Mouse (Mus musculus) olfactory bulb, adult 2 months (tissue): Measurements from ENCODE around the gene Rft1. TPM values are rescaled to one million over a fixed set of nuclear protein-coding genes. Genes with fewer than 3 reads are reported as not detected.
A peak's percentile ranks its signal among the peaks of the same experiment; 100 is the strongest.

Source experiments
- H3K27ac ChIP-seq: fragments of 200-500 bp; 2 replicates; pipeline ENCODE4 v1.5.1; 2012; ENCODE audit warnings: low read depth, low read length; ENCODE audit not compliant: insufficient read depth
- H3K4me1 ChIP-seq: fragments of 200-500 bp; 2 replicates; pipeline ENCODE4 v1.6.1; 2012; ENCODE audit warnings: low read length; ENCODE audit not compliant: control insufficient read depth, insufficient read depth
- H3K4me3 ChIP-seq: fragments of 200-500 bp; 2 replicates; pipeline ENCODE4 v1.5.1; 2012; ENCODE audit warnings: mild to moderate bottlenecking, low read depth, low read length, moderate library complexity; ENCODE audit not compliant: insufficient read depth
- CTCF ChIP-seq: fragments of 200-500 bp; IDR thresholded peaks from 2 replicates; pipeline ENCODE4 v1.5.1; 2012; ENCODE audit warnings: low read depth, mild to moderate bottlenecking, low read length, moderate library complexity; ENCODE audit not compliant: insufficient read depth
- POLR2A ChIP-seq: fragments of 200-500 bp; IDR thresholded peaks from 2 replicates; pipeline ENCODE4 v1.6.1; 2012; ENCODE audit warnings: mild to moderate bottlenecking, low read depth, low read length, moderate library complexity; ENCODE audit not compliant: insufficient read depth
- WGBS: fragments of 180-500 bp; shearing (Covaris S2); methylation state at CpG from one replicate; pipeline ENCODE4 v1.1.7; 2018; 5-methylcytosine and 5-hydroxymethylcytosine counted together
- polyA plus RNA-seq: library from polyadenylated mRNA; stranded (reverse); fragments of >200 nt; gene quantifications from 2 replicates; pipeline ENCODE4 v1.2.4, GENCODE M21; 2012; ENCODE audit warnings: low replicate concordance; ENCODE audit not compliant: missing spikeins, insufficient read depth, insufficient read length

Rft1 gene
- polyA plus RNA-seq, 1 experiment: not detected

DNA sequence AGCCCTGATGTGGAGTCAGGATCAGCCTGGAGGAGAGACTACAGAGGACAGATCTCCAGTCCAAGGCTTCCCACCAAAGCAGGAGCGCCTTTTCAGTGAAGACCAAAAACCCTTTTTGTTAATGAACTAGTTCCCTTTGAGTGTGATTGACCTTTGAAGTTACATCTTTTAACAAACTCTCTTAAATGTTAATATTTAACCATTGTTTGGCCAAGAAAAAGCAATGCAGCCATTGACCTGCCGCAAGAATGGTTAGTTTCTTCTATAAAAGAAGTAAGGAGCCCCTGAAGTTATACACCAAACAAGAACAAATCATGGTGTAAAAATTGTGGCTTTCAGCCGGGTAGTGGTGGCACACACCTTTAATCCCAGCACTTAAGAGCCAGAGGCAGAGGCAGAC is 36.5 kb downstream of the Rft1 start:
- no peak overlapping the region for H3K27ac ChIP-seq
- H3K4me3 ChIP-seq: no peak overlapping the region
- TF ChIP-seq POLR2A: no peak
- no peak for TF ChIP-seq CTCF
- peaks cover 5% of the 10 kb centered on the region; the same call in 1 of the 2 replicates for H3K4me1 ChIP-seq
- 95% methylated on average over 3 of the region's 3 CpGs for WGBS

DNA sequence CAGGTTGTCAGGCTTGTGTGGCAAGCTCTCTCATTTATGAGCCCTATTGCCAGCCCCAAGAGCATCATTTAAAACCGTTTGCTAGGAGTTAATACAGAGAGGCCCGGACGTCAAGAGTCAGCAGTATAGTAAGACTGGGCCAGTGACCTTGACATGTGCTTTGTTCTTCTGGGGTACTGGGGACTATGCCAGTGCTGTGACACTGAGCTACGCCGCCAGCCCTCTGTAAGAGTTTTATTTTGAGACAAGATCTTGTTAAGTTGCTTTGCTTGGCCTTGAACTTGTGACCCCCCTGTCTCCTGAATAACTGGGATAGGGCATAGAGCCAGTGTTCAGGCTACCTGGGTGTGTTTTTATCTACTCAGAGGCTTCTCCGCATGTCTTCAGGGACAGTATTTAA is 38.3 kb downstream of the Rft1 start:
- TF ChIP-seq CTCF (no peak), POLR2A (no peak)
- H3K4me1 ChIP-seq: peaks cover 5% of the 10 kb centered on the region; the same call in 1 of the 2 replicates
- WGBS: 89% methylated on average over 6 of the region's 6 CpGs
- no peak overlapping the region for H3K27ac ChIP-seq
- H3K4me3 ChIP-seq: no peak overlapping the region

DNA sequence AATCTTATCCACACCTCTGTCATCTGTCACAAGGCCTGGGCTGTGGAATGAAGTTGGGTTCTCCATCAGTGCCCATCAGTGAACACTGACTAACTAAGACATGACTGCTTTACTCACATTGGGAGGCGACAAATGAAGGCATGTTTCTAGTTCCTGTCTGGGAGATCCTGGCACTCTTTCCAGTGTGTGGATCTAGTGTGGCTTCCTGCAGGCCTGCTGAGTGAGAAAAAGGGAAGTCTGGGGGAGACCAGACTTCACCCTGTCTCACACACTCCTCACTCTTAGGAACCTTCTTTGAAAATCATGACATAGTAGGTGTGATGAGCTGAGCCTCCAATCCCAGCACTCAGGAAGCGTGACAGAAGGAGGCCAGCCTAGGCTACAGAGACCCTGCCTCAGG is 40.6 kb downstream of the Rft1 start:
- WGBS: 92% methylated on average over 2 of the region's 2 CpGs
- Histone ChIP-seq H3K27ac (no peak overlapping the region), H3K4me1 (peaks cover 13% of the 10 kb centered on the region), H3K4me3 (no peak overlapping the region)
- TF ChIP-seq CTCF: no peak
- TF ChIP-seq POLR2A: no peak

DNA sequence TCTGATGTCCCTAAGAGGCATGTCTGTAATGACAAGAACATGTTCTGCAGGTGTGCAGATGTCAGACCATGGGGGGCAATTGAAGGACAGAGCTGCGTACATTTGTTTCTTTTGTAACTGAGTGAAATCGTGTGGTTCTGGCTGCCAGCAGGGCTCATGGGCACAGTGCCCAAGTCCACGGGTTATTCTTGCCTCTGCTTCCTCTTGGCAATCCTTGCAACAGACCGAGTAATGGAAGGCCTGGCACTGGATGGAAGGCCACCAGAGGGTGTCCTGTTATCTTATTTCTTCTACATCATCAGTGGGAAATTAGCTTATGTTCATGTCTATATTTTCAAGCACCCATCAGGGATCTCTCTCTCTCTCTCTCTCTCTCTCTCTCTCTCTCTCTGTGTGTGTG is 41.4 kb downstream of the Rft1 start:
- no peak for TF ChIP-seq POLR2A
- H3K4me3 ChIP-seq: no peak overlapping the region
- no peak overlapping the region; the same call in 1 of the 2 replicates for H3K27ac ChIP-seq
- WGBS: 22% methylated on average over 4 of the region's 4 CpGs
- peaks cover 13% of the 10 kb centered on the region for H3K4me1 ChIP-seq

DNA sequence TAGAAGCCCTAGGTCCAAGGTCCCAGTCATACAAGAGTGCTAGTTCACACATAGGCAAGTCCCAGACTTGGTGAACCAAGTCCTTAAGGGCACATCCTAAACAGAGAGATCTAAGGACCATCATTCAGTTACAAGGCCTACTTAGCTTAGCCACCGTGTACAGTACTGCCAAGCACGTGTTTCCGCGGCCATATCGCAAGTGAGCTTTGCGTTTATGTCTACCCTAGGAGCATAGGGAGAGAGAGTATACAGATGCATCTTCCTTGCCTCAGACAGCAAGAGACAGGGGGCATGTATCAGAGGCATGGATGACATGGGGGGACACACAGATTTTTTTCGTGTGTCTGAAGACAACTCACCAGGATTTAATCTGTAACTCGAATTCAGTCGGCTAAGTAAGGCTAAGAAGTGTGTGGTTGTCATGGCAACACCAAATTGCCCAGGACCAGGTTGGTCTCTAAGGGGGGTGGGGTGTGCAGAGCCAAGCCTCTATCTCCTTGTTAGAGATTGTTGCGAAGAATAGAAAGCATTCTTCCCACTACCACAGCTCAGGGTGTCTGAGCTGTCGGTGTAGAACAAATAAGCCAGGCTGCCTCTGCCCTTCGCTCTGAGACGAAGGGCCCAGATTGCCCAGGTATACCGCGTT is 43.4 kb downstream of the Rft1 start:
- H3K27ac ChIP-seq: no peak overlapping the region
- WGBS: 71% methylated on average over 15 of the region's 15 CpGs

DNA sequence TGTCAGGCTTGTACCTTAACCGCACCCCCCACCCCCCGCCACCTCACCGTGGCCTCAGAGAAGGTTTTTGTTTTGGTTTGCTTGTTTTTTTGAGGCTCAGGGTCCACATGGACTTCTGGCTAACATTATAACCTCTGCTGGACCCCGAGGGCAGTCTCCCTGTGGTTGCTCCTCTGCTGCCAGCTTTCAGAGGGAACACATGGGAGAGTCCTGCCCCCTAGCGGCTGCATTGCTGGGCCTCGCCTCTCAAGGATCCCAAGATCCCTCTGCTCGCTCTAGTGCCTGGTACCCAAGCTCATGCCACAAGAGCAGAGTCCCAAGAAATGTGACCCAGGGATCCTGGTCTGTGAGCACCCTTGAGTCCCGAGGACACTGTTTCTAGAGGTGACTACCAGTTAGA is 45.5 kb downstream of the Rft1 start:
- Histone ChIP-seq H3K27ac (no peak overlapping the region), H3K4me1 (peaks cover 13% of the 10 kb centered on the region), H3K4me3 (no peak overlapping the region)
- no peak for TF ChIP-seq POLR2A
- peak; percentile 69; the same call in 1 of the 2 replicates for TF ChIP-seq CTCF
- WGBS: 49% methylated on average over 8 of the region's 8 CpGs

More for the DNA sequence above, 43.4 kb downstream of the Rft1 start:
- H3K4me1 ChIP-seq: peaks cover 13% of the 10 kb centered on the region
- H3K4me3 ChIP-seq: no peak overlapping the region
- TF ChIP-seq POLR2A (no peak), CTCF (no peak)

DNA sequence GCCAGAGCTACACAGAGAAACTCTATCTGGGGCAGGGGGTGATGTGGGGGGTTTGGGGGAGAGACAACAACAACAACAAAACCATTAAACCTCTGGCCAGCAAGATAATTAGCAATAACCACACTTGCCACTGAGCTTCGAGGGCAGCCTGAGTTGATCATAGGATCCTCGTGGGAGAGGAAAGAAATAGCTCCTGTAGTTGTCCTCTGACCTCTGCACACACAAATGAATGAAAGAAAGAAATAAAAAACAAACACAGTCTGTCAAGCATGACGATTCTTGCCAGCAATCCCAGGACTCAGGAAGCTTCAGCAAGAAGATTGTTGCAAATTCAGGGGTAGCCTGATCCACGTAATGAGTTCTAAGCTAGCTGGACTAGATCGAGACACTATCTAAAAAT is 48.4 kb downstream of the Rft1 start:
- H3K27ac ChIP-seq: no peak overlapping the region
- TF ChIP-seq CTCF (no peak), POLR2A (no peak)
- peaks cover 7% of the 10 kb centered on the region for H3K4me1 ChIP-seq
- WGBS: 69% methylated on average over 5 of the region's 5 CpGs
- no peak overlapping the region for H3K4me3 ChIP-seq

DNA sequence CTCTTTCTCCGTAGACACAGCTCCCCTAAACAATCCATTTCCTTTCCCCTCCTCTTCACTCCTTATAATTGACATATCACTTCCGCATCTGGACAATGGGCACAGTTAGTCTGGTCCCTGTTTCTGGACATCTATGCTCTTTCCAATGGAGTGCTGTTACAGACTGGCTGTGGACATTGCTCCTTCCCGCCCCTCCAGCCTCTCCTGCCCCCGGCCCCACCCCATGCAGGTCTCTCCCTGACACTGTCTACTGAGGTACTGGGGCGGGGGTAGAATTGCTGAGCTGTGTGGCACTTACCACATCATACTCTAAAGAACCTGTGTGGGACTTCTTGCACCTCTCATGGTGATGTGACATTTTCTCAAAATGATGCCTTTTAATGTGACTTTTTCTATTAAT is 48.9 kb downstream of the Rft1 start:
- 90% methylated on average over 5 of the region's 5 CpGs for WGBS

DNA sequence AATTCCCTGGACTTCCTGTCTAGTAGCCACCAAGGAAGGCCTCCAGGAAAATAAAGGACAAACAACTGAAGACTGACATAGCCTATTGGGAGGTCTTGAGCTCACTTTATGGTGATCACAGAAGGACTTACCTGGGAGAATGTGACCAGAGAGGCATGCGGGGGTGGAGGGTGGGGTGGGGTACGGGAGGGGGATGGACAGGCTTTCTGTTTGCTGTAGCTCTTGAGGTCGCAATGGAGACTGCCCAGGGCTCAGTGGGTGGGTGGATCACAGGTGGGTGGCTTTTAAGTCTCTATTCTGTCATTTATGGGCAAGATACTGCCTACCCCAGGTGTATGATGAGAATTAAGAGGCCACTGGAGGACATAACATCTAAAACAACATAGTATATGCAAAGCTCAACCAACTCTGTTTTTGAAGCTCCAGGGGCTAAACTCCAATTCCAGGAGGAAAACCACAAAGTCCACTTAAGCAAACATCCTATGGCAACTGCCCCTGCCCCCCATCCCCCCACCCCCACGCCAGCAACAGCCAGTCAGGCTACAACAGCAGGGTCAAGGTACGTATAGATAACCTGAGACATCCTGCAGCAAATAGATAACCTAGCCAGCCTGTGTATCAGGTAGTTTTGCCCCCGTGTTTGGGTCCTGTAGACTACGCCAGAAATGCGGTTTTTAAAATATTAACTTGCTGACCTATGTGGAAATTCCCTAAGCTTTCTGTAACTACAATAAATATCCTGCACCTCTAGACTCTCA is 50.1 kb downstream of the Rft1 start:
- TF ChIP-seq POLR2A: no peak
- TF ChIP-seq CTCF: no peak
- Histone ChIP-seq H3K4me1 (0 out of 2 replicates have a peak, but pooled peaks cover 2% of the 10 kb centered on the region), H3K4me3 (no peak overlapping the region), H3K27ac (no peak overlapping the region)
- 88% methylated on average over 8 of the region's 8 CpGs for WGBS

More for the DNA sequence above, 48.9 kb downstream of the Rft1 start:
- H3K4me1 ChIP-seq: peaks cover 4% of the 10 kb centered on the region
- no peak for TF ChIP-seq CTCF
- TF ChIP-seq POLR2A: no peak
- H3K27ac ChIP-seq: no peak overlapping the region
- H3K4me3 ChIP-seq: no peak overlapping the region

DNA sequence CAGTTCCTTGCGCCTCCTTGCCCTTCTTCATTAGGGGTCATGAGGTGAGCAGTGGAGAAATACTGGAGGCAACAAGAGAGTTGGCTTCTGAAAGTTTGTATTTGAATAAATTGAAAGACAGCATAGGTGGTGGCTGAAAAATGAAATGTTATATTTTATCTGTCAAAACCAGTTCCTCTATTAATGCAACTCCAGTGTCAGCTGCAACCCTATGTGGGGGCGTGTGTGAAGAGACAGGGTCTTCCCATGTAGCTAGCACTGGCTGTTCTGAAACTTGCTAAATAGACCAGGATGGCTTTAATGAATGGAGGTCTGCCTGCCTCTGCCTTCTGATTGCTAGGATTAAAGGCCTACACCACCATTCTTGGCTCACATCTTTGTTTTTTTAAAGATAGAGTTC is 57.7 kb downstream of the Rft1 start:
- Histone ChIP-seq H3K27ac (no peak overlapping the region), H3K4me3 (no peak overlapping the region), H3K4me1 (peaks cover 7% of the 10 kb centered on the region; the same call in 1 of the 2 replicates)
- no peak for TF ChIP-seq POLR2A
- TF ChIP-seq CTCF: no peak
- WGBS: 98% methylated on average over 2 of the region's 2 CpGs
